Mouse (Mus musculus) limb, embryonic 13.5 days (tissue): ENCODE measurements around the gene Slc12a9. TPM values are rescaled to one million over a fixed set of nuclear protein-coding genes. Genes with fewer than 3 reads are reported as not detected.
A peak's percentile ranks its signal among the peaks of the same experiment; 100 is the strongest.
"Not testable (repeated sequence)": the region's sequence is repeated elsewhere in the genome, so short reads cannot be mapped to it uniquely, and the experiment has no call there.

Experiments
- ATAC-seq: fragments of 200-750 bp; cut with Nextera tagmentation; 2 replicates; pipeline ENCODE4 v1.8.0; 2017; ENCODE audit warnings: low read depth, moderate number of reproducible peaks, moderate TSS enrichment; ENCODE audit not compliant: low FRiP score
- H3K27ac ChIP-seq: fragments of 300-500 bp; sonication (generic); 2 replicates; pipeline ENCODE4 v1.5.1; 2015; ENCODE audit warnings: inconsistent platforms, mild to moderate bottlenecking, moderate library complexity
- H3K27me3 ChIP-seq: fragments of 300-500 bp; sonication (generic); 2 replicates; pipeline ENCODE4 v1.6.1; 2015; ENCODE audit warnings: mild to moderate bottlenecking, inconsistent platforms
- H3K36me3 ChIP-seq: fragments of 300-500 bp; sonication (generic); 2 replicates; pipeline ENCODE4 v1.6.1; 2015; ENCODE audit warnings: inconsistent platforms, mild to moderate bottlenecking, moderate library complexity
- H3K4me1 ChIP-seq: fragments of 300-500 bp; sonication (generic); 2 replicates; pipeline ENCODE4 v1.6.1; 2015; ENCODE audit warnings: inconsistent platforms
- H3K4me2 ChIP-seq: fragments of 300-500 bp; sonication (generic); replicated peaks from 2 replicates; pipeline ENCODE4 v1.6.1; 2015; ENCODE audit warnings: inconsistent platforms, mild to moderate bottlenecking, moderate library complexity
- H3K4me3 ChIP-seq: fragments of 300-500 bp; sonication (generic); 2 replicates; pipeline ENCODE4 v1.5.1; 2015; ENCODE audit warnings: moderate library complexity, mild to moderate bottlenecking, inconsistent platforms
- H3K9ac ChIP-seq: fragments of 300-500 bp; sonication (generic); 2 replicates; pipeline ENCODE4 v1.6.1; 2015; ENCODE audit warnings: mild to moderate bottlenecking, inconsistent platforms
- H3K9me3 ChIP-seq: fragments of 300-500 bp; sonication (generic); 2 replicates; pipeline ENCODE4 v1.6.1; 2016; ENCODE audit warnings: inconsistent platforms
- WGBS: fragments of 180-500 bp; shearing (Covaris S2); methylation state at CpG from one replicate; pipeline ENCODE4 v1.1.7; 2015; 5-methylcytosine and 5-hydroxymethylcytosine counted together
- polyA plus RNA-seq: library from polyadenylated mRNA; unstranded; fragments of >200 nt; fragmentation: Nextera tagmentation; extraction: Ambion mirVana; gene quantifications from 2 replicates; pipeline ENCODE4 v1.2.1, GENCODE M21; 2015

The Slc12a9 gene
- polyA plus RNA-seq, 1 experiment from 2014 or later, result 17.2 TPM

DNA sequence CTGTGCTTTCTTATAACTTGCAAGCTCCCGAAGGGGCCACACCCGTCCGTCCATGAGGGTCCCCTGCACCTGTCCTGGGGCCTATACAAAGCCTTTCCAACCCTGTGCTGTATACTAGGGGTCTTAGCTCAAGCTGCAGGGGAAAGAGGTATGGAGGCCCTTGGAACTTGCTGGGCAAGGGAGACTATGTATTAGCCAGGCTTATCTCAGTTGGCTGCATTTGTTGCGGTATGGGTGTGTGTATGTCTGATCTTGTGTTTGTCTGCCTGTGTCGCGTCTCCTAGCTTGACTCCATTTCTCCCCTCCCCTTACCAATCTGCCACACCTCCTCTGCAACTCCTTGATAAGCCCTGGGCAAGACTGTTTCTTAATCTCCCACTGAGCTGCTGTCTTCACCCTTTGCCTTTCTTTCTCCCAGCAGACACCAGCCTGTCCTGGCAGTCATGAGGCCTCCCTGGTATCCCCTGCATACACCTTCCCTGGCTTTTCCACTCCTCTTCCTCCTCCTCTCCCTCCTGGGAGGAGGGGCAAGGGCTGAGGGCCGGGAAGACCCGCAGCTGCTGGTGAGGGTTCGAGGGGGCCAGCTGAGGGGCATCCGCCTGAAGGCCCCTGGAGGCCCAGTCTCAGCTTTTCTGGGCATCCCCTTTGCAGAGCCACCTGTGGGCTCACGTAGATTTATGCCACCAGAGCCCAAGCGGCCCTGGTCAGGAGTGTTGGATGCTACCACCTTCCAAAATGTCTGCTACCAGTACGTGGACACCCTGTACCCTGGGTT, 43.6 kb downstream of the Slc12a9 start:
- 54% methylated on average over 13 of the region's 13 CpGs for WGBS
- peak overlapping the region; percentile 75 for H3K4me2 ChIP-seq
- 0 out of 2 replicates have a peak, but pooled peaks cover under 1% of the 10 kb centered on the region for H3K36me3 ChIP-seq
- peak overlapping the region; percentile 15 for H3K9ac ChIP-seq
- no peak overlapping the region for H3K27ac ChIP-seq
- ATAC-seq, result no peak
- H3K4me3 ChIP-seq, result peak overlapping the region; percentile 47
- H3K27me3 ChIP-seq, result peaks cover 76% of the 10 kb centered on the region
- no peaks in the 10 kb centered on the region for H3K9me3 ChIP-seq
- H3K4me1 ChIP-seq, result peaks cover 26% of the 10 kb centered on the region

DNA sequence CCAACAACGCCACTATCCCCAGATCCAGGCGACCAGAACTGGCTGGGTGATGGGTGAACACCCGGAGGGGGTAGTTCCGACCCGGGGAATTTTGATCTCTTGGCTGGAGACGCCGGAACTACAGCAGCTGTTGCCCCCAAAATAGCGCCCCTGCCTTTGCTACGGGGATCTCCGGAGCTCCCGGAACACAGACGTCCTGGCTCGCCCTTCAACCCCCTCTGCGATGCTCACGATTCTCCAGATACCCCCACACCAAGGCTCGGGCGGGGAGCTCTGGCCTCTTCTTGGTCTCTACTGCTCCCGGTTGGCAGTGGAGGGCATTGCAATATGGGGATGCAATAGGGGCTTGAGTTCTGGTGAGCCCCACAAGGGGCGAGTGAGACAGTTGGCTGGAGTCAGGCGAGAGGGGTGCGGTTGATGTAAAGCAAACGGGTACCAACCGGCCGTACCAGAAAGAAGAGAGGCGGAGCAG, 44.4 kb downstream of the Slc12a9 start:
- 2% methylated on average over 25 of the region's 25 CpGs for WGBS
- Histone ChIP-seq H3K36me3 (no peaks in the 10 kb centered on the region), H3K27ac (no peak overlapping the region), H3K4me3 (peak overlapping the region; percentile 47), H3K9me3 (no peaks in the 10 kb centered on the region), H3K4me1 (peaks cover 24% of the 10 kb centered on the region), H3K9ac (peak overlapping the region; percentile 15; the same call in 1 of the 2 replicates), H3K4me2 (peak overlapping the region; percentile 75), H3K27me3 (peaks cover 76% of the 10 kb centered on the region)
- no peak; the same call in 1 of the 2 replicates for ATAC-seq

DNA sequence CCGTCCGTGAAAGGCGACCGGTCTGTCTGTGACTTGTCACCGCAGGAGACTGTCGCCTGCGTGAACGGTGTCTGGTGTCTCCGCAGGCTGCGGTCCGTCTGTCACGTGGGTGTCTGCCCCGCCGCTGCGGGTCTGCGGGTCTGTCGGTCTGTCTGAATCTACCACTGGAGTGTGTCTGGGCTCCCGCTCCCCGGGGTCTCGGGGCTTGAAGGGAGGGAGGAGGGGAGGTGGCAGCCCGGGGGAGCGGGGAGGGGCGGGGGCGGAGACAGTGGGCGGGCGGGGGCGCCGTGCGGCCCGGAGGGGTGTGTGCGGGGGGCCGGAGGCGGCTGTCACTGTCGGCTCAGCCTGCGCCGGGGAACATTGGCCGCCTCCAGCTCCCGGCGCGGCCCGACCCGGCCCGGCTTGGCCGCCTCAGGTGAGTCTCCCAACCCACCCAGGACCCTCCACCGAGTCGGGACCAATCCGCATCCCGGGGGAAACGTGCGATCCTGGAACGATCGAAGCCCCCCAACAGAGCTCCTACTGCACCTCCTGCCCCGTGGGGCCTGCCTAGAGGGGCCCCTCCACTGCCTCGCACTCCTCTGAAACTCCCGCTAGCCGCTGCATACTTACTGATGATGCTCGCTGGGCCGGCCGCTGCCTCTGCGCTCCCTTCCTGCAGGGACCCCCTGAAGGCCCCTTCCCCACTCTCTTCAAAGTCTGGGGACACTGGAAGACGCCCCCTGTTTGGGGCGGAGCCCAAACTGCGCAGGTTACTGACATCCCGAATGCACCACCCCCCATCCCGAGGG, 45.2 kb downstream of the Slc12a9 start:
- no peak overlapping the region for H3K27ac ChIP-seq

DNA sequence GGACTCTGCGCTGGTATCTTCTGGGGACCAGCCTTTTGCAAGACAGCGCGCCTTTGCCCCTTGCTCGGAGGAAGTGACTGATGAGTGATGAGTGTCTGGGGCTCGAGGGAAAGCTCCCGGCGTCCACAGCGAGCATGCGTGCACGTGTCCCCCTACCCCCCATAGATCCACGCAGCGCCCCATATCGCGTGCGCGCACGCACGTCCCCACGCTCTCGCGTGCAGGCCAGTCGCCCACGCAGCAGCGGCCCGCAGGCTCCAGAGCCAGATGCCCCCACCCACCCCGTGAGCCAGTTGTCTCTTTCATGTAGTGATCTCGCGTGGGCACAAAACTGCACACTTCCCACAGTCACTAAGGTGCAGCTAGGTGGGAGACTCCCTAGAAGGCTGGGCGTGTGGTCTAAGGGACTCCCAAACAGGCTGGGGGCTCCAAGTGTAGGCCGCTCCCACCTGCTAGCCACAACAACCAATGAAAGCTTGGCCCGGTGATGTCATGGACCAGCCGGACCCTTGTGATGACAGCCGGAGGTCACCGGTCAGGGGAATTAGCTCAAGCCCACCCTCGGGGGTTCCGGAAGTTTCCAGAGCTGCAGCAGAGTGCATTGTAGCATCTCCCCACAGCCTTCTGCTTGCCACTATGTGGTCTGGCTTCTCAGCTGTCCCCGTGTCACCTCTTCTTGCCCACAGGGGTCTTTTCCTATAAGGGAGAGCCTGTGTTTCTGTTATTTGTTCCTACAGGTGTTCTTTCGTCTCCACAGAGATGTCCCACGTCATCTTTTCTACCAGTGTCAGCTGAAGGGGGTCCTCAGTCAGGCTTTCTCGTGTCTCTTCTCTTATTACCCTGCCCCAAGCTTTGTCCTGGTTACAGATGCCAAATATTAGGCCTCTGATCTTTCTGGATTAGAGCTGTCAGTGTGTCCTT, 46.1 kb downstream of the Slc12a9 start, which contains the start of gene Ache:
Gene Ache, plus strand, starts transcription at position 488 of the 921 bp plus-strand sequence.
- Histone ChIP-seq H3K4me3 (peak within 1 kb of the TSS; percentile 47), H3K27ac (no peak within 1 kb of the TSS), H3K9me3 (0 out of 2 replicates have a peak, but pooled peaks cover 4% of the 10 kb centered on the region), H3K9ac (peak within 1 kb of the TSS; percentile 66), H3K27me3 (peaks cover 66% of the 10 kb centered on the region), H3K4me2 (peak within 1 kb of the TSS; percentile 75), H3K4me1 (peaks cover 16% of the 10 kb centered on the region), H3K36me3 (no peaks in the 10 kb centered on the region)
- WGBS, result 1% methylated on average over 40 of the region's 40 CpGs
- peak; percentile 17; the same call in 1 of the 2 replicates for ATAC-seq

More for the DNA sequence above, 45.2 kb downstream of the Slc12a9 start:
- peak overlapping the region; percentile 75 for H3K4me2 ChIP-seq
- H3K4me1 ChIP-seq, result peaks cover 20% of the 10 kb centered on the region
- WGBS, result under 1% methylated on average over 57 of the region's 65 CpGs
- H3K27me3 ChIP-seq, result peaks cover 74% of the 10 kb centered on the region
- peak overlapping the region; percentile 66 for H3K9ac ChIP-seq
- ATAC-seq, result no peak
- H3K4me3 ChIP-seq, result peak overlapping the region; percentile 47
- no peaks in the 10 kb centered on the region for H3K36me3 ChIP-seq
- no peaks in the 10 kb centered on the region for H3K9me3 ChIP-seq

DNA sequence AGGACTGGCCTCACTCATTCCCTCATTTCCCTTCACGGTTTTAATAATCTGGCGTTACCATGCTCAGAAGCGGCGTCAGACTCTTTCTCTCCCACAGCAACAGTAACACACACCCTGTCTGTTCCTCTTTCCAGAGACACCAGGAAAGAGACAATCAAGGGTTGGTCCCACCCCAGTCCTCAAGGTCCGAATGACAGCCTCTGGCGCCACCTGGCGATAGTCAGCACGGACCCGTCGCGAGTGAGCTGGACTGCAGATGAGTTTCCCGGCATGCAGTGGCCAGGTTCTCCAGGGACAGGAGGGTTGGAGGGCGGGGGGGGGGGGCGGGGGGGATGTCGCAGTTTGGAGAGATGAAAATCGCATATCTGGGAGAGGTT, 46.8 kb downstream of the Slc12a9 start:
- 0 out of 2 replicates have a peak, but pooled peaks cover 4% of the 10 kb centered on the region for H3K9me3 ChIP-seq
- WGBS, result 2% methylated on average over 13 of the region's 16 CpGs
- H3K4me1 ChIP-seq, result peaks cover 16% of the 10 kb centered on the region
- peak overlapping the region; percentile 47 for H3K4me3 ChIP-seq
- H3K27ac ChIP-seq, result no peak overlapping the region
- no peak overlapping the region; the same call in 1 of the 2 replicates for H3K9ac ChIP-seq
- H3K36me3 ChIP-seq, result no peaks in the 10 kb centered on the region
- ATAC-seq, result peak; percentile 52; the same call in 1 of the 2 replicates
- peak overlapping the region; percentile 75 for H3K4me2 ChIP-seq
- peaks cover 59% of the 10 kb centered on the region for H3K27me3 ChIP-seq

DNA sequence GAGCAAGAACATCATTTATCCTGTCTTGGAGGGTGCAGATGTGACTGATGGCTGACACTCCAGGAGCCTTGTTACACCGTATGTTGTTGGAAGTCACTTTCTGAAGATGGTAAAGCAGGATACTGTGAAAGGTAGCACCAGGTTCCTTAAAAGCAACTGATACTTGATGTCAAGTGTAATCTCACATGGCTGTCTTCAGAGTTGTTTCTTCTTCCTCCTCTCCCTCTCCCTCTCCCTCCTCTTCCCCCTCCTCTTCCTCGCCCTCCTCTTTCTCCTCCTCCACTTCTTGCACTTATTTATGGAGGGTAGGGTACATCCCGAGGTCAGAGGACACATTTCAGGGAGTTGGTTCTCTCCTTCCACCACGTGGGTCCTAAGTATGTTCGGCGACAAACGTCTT, 47.4 kb downstream of the Slc12a9 start:
- Histone ChIP-seq H3K4me1 (peaks cover 16% of the 10 kb centered on the region), H3K9me3 (0 out of 2 replicates have a peak, but pooled peaks cover 4% of the 10 kb centered on the region), H3K27ac (no peak overlapping the region), H3K4me2 (no peak overlapping the region), H3K9ac (no peak overlapping the region), H3K36me3 (no peaks in the 10 kb centered on the region), H3K4me3 (no peak overlapping the region), H3K27me3 (peaks cover 53% of the 10 kb centered on the region)
- ATAC-seq, result no peak
- WGBS, result 44% methylated on average over 7 of the region's 7 CpGs

DNA sequence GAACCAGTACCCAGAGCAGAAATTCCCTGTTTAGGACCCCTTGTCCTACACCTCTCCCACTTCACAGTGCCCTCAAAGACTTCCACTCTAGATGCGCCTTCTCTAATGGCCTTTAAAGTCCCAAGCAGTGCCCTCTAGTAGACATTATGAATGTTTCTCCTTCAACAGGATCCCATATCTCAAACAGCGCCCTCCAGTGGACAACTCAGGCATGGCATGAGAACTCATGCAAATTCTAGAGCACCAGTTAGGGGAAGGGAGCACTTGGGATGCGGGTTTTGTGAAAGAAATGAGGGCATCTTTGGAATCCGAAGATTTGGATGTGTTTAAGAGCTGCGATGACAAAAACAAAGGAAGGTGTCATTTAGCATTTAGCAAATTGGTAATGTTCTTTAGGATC, 48.4 kb downstream of the Slc12a9 start:
- WGBS, result 58% methylated on average over 5 of the region's 5 CpGs
- peaks cover 43% of the 10 kb centered on the region for H3K27me3 ChIP-seq
- H3K9me3 ChIP-seq, result 0 out of 2 replicates have a peak, but pooled peaks cover 4% of the 10 kb centered on the region
- H3K4me3 ChIP-seq, result no peak overlapping the region
- H3K27ac ChIP-seq, result no peak overlapping the region
- H3K4me2 ChIP-seq, result no peak overlapping the region
- peaks cover 16% of the 10 kb centered on the region for H3K4me1 ChIP-seq
- no peak overlapping the region for H3K9ac ChIP-seq
- H3K36me3 ChIP-seq, result no peaks in the 10 kb centered on the region
- ATAC-seq, result no peak

DNA sequence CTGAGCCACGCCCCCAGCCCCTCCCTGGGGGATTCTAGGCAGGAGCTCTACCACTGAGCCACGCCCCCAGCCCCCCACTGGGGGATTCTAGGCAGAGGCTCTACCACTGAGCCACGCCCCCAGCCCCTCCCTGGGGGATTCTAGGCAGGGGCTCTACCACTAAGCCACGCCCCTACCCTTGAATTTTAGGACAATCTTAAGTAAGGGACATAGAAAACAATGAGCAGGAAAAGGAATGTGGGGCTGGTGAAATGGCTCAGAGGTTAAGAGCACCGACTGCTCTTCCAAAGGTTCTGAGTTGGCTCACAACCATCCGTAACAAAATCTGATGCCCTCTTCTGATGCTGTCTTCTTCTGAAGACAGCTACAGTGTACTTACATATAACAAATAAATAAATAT, 49.0 kb downstream of the Slc12a9 start:
- H3K27me3 ChIP-seq, result peaks cover 37% of the 10 kb centered on the region
- not testable (repeated sequence) for ATAC-seq, H3K9me3 ChIP-seq, H3K36me3 ChIP-seq, H3K9ac ChIP-seq, H3K4me3 ChIP-seq, H3K27ac ChIP-seq, H3K4me2 ChIP-seq
- WGBS, result 75% methylated on average over 5 of the region's 6 CpGs
- H3K4me1 ChIP-seq, result peaks cover 16% of the 10 kb centered on the region

DNA sequence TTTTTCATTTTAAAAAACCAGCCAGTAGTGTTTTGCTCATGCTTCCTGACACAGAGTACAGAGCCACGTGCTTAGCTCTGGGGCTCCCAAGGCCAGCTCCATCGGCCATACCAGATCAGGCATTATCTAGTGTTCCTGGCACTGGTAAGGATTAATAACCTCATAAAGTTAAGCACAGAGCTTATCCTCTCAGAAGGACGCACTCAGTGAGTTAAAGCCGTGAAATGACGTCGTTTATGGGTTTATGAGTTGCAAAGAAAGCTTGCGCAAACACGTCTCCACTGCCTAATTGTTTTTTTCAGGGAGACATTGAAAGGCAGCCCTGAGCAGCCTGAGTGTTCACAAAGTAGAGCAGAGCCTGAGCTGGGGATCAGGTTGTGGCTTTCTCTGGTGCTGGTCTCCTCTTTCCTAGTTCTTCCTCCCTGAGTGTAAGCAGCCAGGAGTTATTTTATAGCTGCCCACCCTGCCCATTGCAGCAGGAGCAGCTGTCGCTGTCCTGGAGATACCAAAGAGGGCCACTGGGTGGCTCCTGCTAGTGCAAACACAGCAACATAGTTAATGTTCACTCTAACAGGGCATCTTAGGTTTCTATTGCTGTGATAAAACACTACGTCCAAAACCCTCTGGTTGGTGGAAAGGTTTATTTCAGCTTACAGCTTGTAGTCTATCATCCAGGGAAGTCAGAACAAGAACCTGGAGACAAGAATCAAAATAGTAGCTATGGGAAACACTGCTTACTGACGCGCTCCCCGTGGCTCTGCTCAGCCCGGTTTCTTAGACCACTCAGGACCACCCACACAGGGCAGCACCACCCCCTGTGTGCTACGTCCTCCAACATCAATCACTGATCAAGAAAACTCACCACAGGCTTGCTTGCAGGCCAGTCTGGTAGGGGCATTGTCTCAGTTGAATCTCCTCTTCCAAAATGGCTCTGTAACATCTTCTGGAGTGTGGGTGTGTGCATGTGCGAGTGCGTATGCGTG, 55.7 kb downstream of the Slc12a9 start:
- peaks cover 13% of the 10 kb centered on the region for H3K9me3 ChIP-seq
- H3K4me3 ChIP-seq, result no peak overlapping the region
- peaks cover 9% of the 10 kb centered on the region for H3K4me1 ChIP-seq
- H3K4me2 ChIP-seq, result peak overlapping the region; percentile 32
- H3K9ac ChIP-seq, result peak overlapping the region; percentile 19; the same call in 1 of the 2 replicates
- H3K27ac ChIP-seq, result no peak overlapping the region
- 30% methylated on average over 18 of the region's 18 CpGs for WGBS
- H3K36me3 ChIP-seq, result no peaks in the 10 kb centered on the region
- 0 out of 2 replicates have a peak, but pooled peaks cover 7% of the 10 kb centered on the region for H3K27me3 ChIP-seq
- ATAC-seq, result peak; percentile 75

DNA sequence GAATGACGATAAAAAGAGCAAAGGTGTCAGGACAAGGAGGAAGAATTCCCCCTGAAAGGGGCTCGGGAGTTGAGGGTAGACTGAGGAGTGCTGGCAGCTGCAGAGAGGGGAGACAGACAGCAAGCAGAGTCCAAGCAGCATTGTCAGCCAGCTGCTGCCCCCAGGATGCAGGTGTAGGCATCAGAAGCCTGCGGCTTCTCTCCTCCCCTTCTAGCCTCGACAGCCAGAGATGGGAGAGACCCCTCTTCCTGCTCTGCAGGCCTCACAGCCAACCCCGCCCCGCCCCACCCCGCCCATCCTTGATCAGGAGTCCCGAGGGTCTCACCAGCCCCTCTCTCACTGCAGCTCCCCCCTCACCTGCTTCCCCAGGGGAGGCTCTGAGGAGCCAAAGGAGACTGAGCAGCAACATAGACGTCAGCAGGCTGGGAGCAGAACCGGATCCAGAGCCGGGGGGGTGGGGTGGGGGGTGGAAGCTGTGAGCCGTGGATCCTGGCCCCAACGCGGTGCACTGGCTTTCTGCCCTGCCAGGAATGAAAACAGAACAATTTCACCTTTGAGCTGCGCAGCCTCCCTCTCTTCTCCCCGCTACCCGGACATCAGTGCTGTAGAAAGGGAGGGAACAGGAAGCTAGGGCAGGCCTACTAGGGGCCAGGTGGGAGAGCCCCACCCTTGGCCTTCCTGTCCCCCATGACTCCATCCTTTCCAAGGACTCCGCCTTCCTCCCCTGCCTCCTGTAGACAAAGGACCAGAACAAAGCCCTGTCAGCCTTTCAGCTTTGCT, 65.1 kb downstream of the Slc12a9 start:
- Histone ChIP-seq H3K4me1 (peaks cover 7% of the 10 kb centered on the region), H3K4me2 (peak overlapping the region; percentile 41), H3K36me3 (no peaks in the 10 kb centered on the region), H3K9ac (no peak overlapping the region), H3K27ac (no peak overlapping the region), H3K4me3 (no peak overlapping the region), H3K27me3 (no peaks in the 10 kb centered on the region), H3K9me3 (peaks cover 6% of the 10 kb centered on the region)
- ATAC-seq, result no peak
- WGBS, result 37% methylated on average over 14 of the region's 18 CpGs
